Comparison of ENCODE assay signal across 17 mouse cellular contexts in the genomic region with DNA sequence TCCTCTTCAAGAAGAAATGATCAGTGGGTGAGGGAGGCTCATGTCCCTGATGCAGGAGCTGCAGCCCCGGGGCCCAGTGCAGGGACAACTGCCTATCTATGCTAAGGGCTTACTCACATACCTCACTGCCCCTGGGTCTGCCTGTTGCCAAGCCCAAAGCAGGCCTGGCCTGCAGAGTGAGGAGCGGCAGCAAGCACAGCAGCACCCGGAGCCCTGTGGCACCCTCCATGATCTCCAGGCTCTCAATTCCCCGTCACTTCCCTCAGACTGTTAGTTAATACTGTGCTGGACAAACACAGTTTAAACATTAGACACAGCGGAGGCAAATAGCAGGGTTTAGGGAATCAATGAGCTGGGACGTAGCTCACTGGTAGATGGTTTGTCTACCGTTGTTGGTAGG. TPM values are rescaled to one million over a fixed set of nuclear protein-coding genes. Genes with fewer than 3 reads are reported as not detected.
DNase-seq lines count a peak whose midpoint lies in the region; ATAC-seq and TF ChIP-seq lines count a peak whose summit lies in the region.
"Had no signal": no experiment of that assay in that cellular context is flagged by ENCODE, and none has a peak within 500 bp of the region (broad histone marks: within the 10 kb centered on the region; RNA-seq: fewer than 3 reads in every experiment).

A gene (minus strand): TSS at position 252 of the 400 bp plus-strand sequence.

- ATAC-seq in heart, embryonic 11.5 days (replicated peaks; ENCODE audit: insufficient number of reproducible peaks, low FRiP score, low TSS enrichment): no peak
- no peak for ATAC-seq in lung, postnatal 0 days
- no peak for ATAC-seq in cerebellum, adult (ENCODE audit: insufficient number of reproducible peaks, low FRiP score, low TSS enrichment)
- ATAC-seq: midbrain, embryonic 16.5 days had no signal

- intact Hi-C loops in heart, adult 2 months (cut with DNase I): loop anchor here (10.0 kb wide), 1 partner anchor 228 kb away; a partner anchor contains a TSS
- intact Hi-C loops in left cerebral cortex, postnatal 25 days (cut with DNase I): no loop called here

- H3K4me3 ChIP-seq in heart, adult 2 months: no peak within 1 kb of the TSS
- H3K4me3 ChIP-seq in heart, embryonic 11.5 days (ENCODE audit: low read depth, low read length): no peak within 1 kb of the TSS
- H3K4me3 ChIP-seq in lung, postnatal 0 days (ENCODE audit: low read depth, low read length): no peak within 1 kb of the TSS
- H3K4me3 ChIP-seq: hindbrain, embryonic 12.5 days; left cerebral cortex, adult 2 months; limb, embryonic 13.5 days had no signal

- H3K36me3 ChIP-seq in heart, adult 2 months (ENCODE audit: control insufficient read depth, insufficient read depth, low read length): no peaks in the 10 kb centered on the region
- H3K36me3 ChIP-seq in heart, embryonic 11.5 days (ENCODE audit: control insufficient read depth, insufficient read depth, low read length): no peaks in the 10 kb centered on the region
- H3K36me3 ChIP-seq in lung, postnatal 0 days (ENCODE audit: insufficient read depth, low read length): no peaks in the 10 kb centered on the region
- H3K36me3 ChIP-seq: hindbrain, embryonic 12.5 days; limb, embryonic 13.5 days had no signal

- H3K4me2 ChIP-seq in heart, embryonic 11.5 days: no peak within 1 kb of the TSS
- no peak within 1 kb of the TSS for H3K4me2 ChIP-seq in lung, postnatal 0 days (replicated peaks; ENCODE audit: low read depth, low read length)
- H3K4me2 ChIP-seq: hindbrain, embryonic 12.5 days; limb, embryonic 13.5 days had no signal

- no peaks in the 10 kb centered on the region for H3K4me1 ChIP-seq in heart, adult 2 months (ENCODE audit: control insufficient read depth, insufficient read depth, low read length)
- no peaks in the 10 kb centered on the region for H3K4me1 ChIP-seq in heart, embryonic 11.5 days (ENCODE audit: control insufficient read depth, insufficient read depth, low read length)
- no peaks in the 10 kb centered on the region; the same call in 1 of the 2 replicates for H3K4me1 ChIP-seq in lung, postnatal 0 days (ENCODE audit: insufficient read depth, low read depth, low read length)
- H3K4me1 ChIP-seq: hindbrain, embryonic 12.5 days; limb, embryonic 13.5 days had no signal

- H3K27ac ChIP-seq in heart, adult 2 months: peak within 1 kb of the TSS; percentile 36
- H3K27ac ChIP-seq in heart, embryonic 11.5 days (ENCODE audit: low read depth, low read length): no peak within 1 kb of the TSS
- peak within 1 kb of the TSS; percentile 77 for H3K27ac ChIP-seq in lung, postnatal 0 days (ENCODE audit: low read length)
- H3K27ac ChIP-seq: hindbrain, embryonic 12.5 days; left cerebral cortex, adult 2 months; limb, embryonic 13.5 days had no signal

- DNase-seq in heart, adult 2 months: no peak
- DNase-seq in lung, postnatal 0 days (ENCODE audit: low spot score): no peak
- DNase-seq in lung, adult 18-20 months: no peak
- peak; percentile 10 to 18 for DNase-seq in kidney, postnatal 4 days
- DNase-seq in yolk sac, embryonic 10.5 days (ENCODE audit: low spot score): peak; percentile 66
- DNase-seq in left cerebral cortex, postnatal 25 days (ENCODE audit: low spot score in 2 of 2): no peak
- DNase-seq: cerebellum, adult 8-10 months; embryo, embryonic 11 days; gastrocnemius, postnatal 36 days had no signal

- no peak for TF ChIP-seq POLR2A in heart, adult 2 months (IDR thresholded peaks at IDR 0.05; ENCODE audit: insufficient read depth, low read depth, low read length)

- no peaks in the 10 kb centered on the region; the same call in 1 of the 2 replicates for H3K27me3 ChIP-seq in heart, adult 2 months (ENCODE audit: control insufficient read depth, insufficient read depth, low read length)
- no peaks in the 10 kb centered on the region for H3K27me3 ChIP-seq in heart, embryonic 11.5 days (ENCODE audit: control insufficient read depth, insufficient read depth, low read length)
- H3K27me3 ChIP-seq in lung, postnatal 0 days (replicated peaks; ENCODE audit: insufficient read depth, low read length): no peaks in the 10 kb centered on the region
- H3K27me3 ChIP-seq: limb, embryonic 13.5 days had no signal

- H3K9ac ChIP-seq in heart, adult 2 months (ENCODE audit: low read depth, low read length): no peak within 1 kb of the TSS
- no peak within 1 kb of the TSS for H3K9ac ChIP-seq in heart, embryonic 11.5 days (ENCODE audit: low read depth, low read length)
- no peak within 1 kb of the TSS; the same call in 1 of the 2 replicates for H3K9ac ChIP-seq in lung, postnatal 0 days (replicated peaks; ENCODE audit: low read depth)
- H3K9ac ChIP-seq: hindbrain, embryonic 12.5 days; limb, embryonic 13.5 days had no signal

- H3K9me3 ChIP-seq in heart, embryonic 11.5 days (replicated peaks; ENCODE audit: control insufficient read depth, low read length): no peaks in the 10 kb centered on the region
- H3K9me3 ChIP-seq in lung, postnatal 0 days (ENCODE audit: low read length): no peaks in the 10 kb centered on the region
- H3K9me3 ChIP-seq: hindbrain, embryonic 12.5 days; limb, embryonic 13.5 days had no signal

- H3K79me2 ChIP-seq in heart, adult 2 months (replicated peaks; ENCODE audit: control insufficient read depth, insufficient read depth, low read length): no peaks in the 10 kb centered on the region

- no peak for TF ChIP-seq CTCF in heart, adult 2 months (IDR thresholded peaks at IDR 0.05)
- TF ChIP-seq CTCF in lung, postnatal 0 days (IDR thresholded peaks at IDR 0.05): no peak

- no peak for TF ChIP-seq EP300 in heart, adult 2 months (IDR thresholded peaks at IDR 0.05; ENCODE audit: insufficient read depth, low read depth, low read length)
- no peak for TF ChIP-seq EP300 in lung, postnatal 0 days (IDR thresholded peaks at IDR 0.05)

- 90% methylated on average over 7 of the region's 7 CpGs for WGBS in heart, adult 2 months
- 79% methylated on average over 7 of the region's 7 CpGs for WGBS in heart, embryonic 11.5 days (ENCODE audit: insufficient replicate concordance)
- WGBS in lung, postnatal 0 days: 72% methylated on average over 7 of the region's 7 CpGs

RNA-seq across cellular contexts. Expression of the gene that starts here (rescaled TPM):
- total RNA-seq in heart, adult 2 months (2021): not detected
- 0.04 and 0.09 TPM in 2 replicates for polyA plus RNA-seq in heart, adult 2 months (2012; rRNA removed)
- polyA plus RNA-seq in heart, embryonic 11.5 days (2014; fragmentation: Nextera tagmentation; extraction: Ambion mirVana): 0.11 TPM in 1 of 2 replicates, not detected in the other
- polyA plus RNA-seq in lung, postnatal 0 days (2015; fragmentation: Nextera tagmentation; extraction: Ambion mirVana): 0.81 and 1.1 TPM in 2 replicates
- total RNA-seq in left cerebral cortex, postnatal 25 days (2021): not detected
- total RNA-seq: left cerebral cortex, adult 2 months had no signal
- polyA plus RNA-seq: frontal cortex, adult 2 months; hindbrain, embryonic 12.5 days; limb, embryonic 13.5 days; midbrain, embryonic 16.5 days; neural tube, embryonic 14.5 days had no signal

Comparison
In these comparisons a context has a peak if more than half of its experiments do, and no peak if none do; other contexts are left out.
1. DNase-seq: peak in kidney, postnatal 4 days (2 of 2) and yolk sac, embryonic 10.5 days (single experiment); none in heart, adult 2 months (0 of 2), lung, postnatal 0 days (single experiment), lung, adult 18-20 months (0 of 2) and left cerebral cortex, postnatal 25 days (0 of 2).